Mouse (Mus musculus) brown adipose tissue, adult 24 weeks (tissue): ENCODE results near the gene H2-T22. TPM values are rescaled to one million over a fixed set of nuclear protein-coding genes. Genes with fewer than 3 reads are reported as not detected.
"Not testable (repeated sequence)": the region's sequence is repeated elsewhere in the genome, so short reads cannot be mapped to it uniquely, and the experiment has no call there.

ENCODE experiments used
- H3K27ac ChIP-seq: fragments of 200-500 bp; replicated peaks from 2 replicates; pipeline ENCODE4 v1.5.1; 2012; ENCODE audit warnings: low read depth, mild to moderate bottlenecking, low read length
- H3K4me1 ChIP-seq: fragments of 200-500 bp; 2 replicates; pipeline ENCODE4 v1.6.1; 2012; ENCODE audit warnings: low read length, mixed read lengths; ENCODE audit not compliant: control insufficient read depth, insufficient read depth, insufficient read length
- H3K4me3 ChIP-seq: fragments of 200-500 bp; 2 replicates; pipeline ENCODE4 v1.5.1; 2012; ENCODE audit warnings: low read depth, mild to moderate bottlenecking, low read length, moderate library complexity; ENCODE audit not compliant: insufficient read depth
- polyA plus RNA-seq: library from polyadenylated mRNA; stranded (reverse); fragments of >200 nt; gene quantifications from 2 replicates; pipeline ENCODE4 v1.2.4, GENCODE M21; 2012; ENCODE audit not compliant: missing spikeins, insufficient read depth, insufficient read length

The H2-T22 gene
- 57.5 and 83.0 TPM in 2 replicates for polyA plus RNA-seq

- H3K27ac ChIP-seq = peak within 1 kb of the TSS; percentile 89
- peak within 1 kb of the TSS; percentile 68 for H3K4me3 ChIP-seq
- H3K4me1 ChIP-seq = not testable (repeated sequence)
Measured at GRCm38 (mm10) chr17:36042610-36043169, at the start of gene H2-T22, which contains the start of gene Gm6034. Gene H2-T22, minus strand, starts transcription at chr17:36042747. Gene Gm6034, plus strand, starts transcription at chr17:36042961.

DNA sequence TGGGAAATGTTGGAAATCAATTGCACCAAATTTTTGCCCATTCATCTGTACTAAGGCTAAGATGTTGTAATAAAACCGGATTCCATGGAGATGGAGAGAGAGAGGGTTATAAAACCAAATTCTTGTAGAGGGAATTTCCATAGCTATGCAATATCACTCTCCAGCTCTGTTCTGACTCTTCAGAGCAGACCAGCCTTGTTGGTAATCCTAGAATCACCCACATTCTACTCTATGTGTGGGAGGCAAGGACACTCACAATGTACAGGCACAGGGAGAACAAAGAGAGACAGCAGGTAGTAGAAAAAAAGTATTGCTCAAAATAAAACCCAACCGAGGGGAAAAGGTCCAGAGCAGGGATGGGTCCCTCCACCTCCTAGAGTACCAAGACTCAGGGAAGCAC is 49.4 kb upstream of the H2-T22 start:
- H3K4me3 ChIP-seq, H3K27ac ChIP-seq, H3K4me1 ChIP-seq: not testable (repeated sequence)

DNA sequence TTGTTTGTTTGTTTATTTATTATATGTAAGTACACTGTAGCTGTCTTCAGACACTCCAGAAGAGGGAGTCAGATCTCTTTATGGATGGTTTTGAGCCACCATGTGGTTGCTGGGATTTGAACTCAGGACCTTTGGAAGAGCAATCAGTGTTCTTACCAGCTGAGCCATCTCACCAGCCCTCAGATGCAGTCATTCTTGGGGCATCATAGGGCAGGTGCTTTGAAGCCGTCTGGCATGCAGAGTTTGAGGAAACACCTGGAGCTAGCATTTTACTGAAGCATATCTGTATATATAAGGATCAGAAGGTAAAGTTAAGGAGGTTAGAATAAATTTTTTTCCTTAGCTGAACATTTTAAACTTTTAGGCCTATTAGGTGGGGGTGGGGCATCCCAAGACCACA is 43.4 kb upstream of the H2-T22 start:
- not testable (repeated sequence) for H3K4me1 ChIP-seq, H3K27ac ChIP-seq, H3K4me3 ChIP-seq

DNA sequence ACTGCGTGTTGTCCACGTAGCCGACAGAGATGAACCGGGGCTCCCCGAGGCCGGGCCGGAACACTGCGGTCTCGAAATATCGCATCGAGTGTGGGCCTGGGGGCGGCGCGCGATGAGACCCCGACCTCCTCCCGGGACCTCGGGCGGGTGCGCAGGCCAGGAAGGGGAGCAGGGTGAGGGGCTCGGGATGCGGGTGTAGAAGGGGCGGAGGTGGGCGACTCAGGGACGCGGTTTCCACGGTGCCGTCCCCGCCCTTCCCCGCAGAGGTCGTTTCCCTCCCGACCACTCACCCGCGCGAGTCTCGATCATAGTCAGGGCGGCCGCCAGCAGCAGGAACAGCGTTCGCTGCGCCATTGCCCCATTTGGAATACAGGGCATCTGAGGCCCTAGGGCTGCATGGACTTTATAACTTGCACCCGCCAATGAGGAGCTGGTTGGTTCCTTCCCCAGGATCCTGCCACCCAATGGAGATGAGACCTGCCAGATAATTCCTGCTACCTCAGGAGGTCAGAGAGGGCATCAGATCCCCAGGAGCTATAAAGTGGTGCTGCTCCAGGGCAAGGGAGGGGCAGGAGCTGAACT is 41.4 kb upstream of the H2-T22 start:
- Histone ChIP-seq H3K27ac (no peak overlapping the region), H3K4me3 (peak overlapping the region; percentile 87), H3K4me1 (no peaks in the 10 kb centered on the region; the same call in 1 of the 2 replicates)

DNA sequence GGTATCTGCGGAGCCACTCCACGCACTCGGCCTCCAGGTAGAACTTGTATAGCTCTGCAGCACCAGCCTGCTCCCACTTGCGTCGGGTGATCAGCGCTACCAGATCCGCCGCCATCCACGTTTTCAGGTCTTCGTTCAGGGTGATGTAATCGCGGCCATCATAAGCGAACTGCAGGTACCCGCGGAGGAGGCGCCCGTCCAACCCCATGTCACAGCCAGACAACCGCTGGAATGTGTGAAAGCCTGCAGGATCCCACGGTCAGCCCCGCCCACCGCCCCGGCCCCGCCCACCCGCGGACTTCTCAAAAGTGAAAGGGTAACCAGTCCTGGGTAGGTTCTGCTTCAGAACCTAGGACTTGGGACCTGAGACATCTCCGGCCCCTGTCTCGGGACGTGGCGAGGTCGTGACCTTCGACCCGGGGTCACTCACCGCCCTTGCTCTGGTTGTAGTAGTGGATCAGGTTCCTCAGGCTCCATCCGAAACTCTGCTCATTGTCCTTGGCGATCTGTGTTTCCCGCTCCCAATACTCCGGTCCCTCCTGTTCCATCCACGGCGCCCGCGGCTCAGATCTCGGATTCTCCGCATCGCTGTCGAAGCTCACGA is 40.8 kb upstream of the H2-T22 start:
- no peak overlapping the region for H3K27ac ChIP-seq
- no peaks in the 10 kb centered on the region; the same call in 1 of the 2 replicates for H3K4me1 ChIP-seq
- peak overlapping the region; percentile 87 for H3K4me3 ChIP-seq

- not testable (repeated sequence) for H3K27ac ChIP-seq, H3K4me1 ChIP-seq
- H3K4me3 ChIP-seq = peak overlapping the region; percentile 46; the same call in 1 of the 2 replicates
Measured at GRCm38 (mm10) chr17:36082519-36083232, 40.1 kb upstream of the H2-T22 start.

DNA sequence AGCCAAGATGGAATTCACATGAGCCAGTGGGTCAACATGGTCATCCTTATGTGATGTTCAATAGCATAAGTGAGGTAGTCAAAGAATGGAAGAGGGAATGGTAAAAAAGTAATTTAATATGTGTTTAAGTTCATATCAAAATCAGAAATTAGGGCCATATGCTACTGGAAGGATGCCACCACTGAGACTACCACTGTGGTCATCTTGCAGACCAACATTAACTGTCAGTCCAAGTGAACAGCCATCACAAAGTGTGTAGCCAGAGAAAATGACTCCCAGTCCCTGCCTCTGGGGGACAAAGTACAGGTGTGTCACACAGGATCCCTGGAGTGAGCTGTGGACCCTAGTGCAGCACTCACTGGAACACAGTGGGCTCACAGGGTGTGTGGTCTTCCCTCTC is 39.4 kb upstream of the H2-T22 start:
- H3K4me3 ChIP-seq, H3K27ac ChIP-seq, H3K4me1 ChIP-seq: not testable (repeated sequence)

- no peak overlapping the region for H3K4me3 ChIP-seq
- no peak overlapping the region for H3K27ac ChIP-seq
- no peaks in the 10 kb centered on the region for H3K4me1 ChIP-seq
Measured at GRCm38 (mm10) chr17:36060829-36061228, 18.3 kb upstream of the H2-T22 start.

GRCm38 (mm10) chr17:36058362-36058761 is 15.8 kb upstream of the H2-T22 start, which contains the start of gene Gm11127:
Gene Gm11127, minus strand, starts transcription at chr17:36058371.
- not testable (repeated sequence) for H3K4me1 ChIP-seq, H3K27ac ChIP-seq, H3K4me3 ChIP-seq

GRCm38 (mm10) chr17:36057927-36058326 is 15.4 kb upstream of the H2-T22 start:
- not testable (repeated sequence) for H3K4me3 ChIP-seq, H3K4me1 ChIP-seq, H3K27ac ChIP-seq

GRCm38 (mm10) chr17:36043286-36043685 is 739 bp upstream of the H2-T22 start:
- Histone ChIP-seq H3K4me1 (peaks cover 4% of the 10 kb centered on the region; the same call in 1 of the 2 replicates), H3K4me3 (peak overlapping the region; percentile 68), H3K27ac (peak overlapping the region; percentile 89)

DNA sequence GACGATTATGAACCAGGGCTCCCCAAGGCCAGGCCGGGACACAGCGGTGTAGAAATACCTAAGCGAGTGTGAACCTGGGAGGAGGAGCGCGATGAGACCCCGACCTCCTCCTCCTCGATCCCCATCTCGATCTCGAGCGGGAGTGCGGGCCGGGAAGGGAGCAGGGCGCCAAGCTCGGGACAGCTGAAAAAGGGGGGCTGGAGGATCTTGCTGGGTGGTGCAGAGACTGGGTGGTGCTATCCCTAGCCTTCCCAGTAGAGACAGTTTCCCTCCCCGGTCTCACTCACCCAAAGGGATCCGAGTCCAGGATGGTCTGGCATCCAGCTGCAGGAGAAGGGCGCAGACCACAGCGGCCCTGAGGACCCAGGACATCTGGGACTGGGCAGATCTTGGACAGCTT is 492 bp downstream of the H2-T22 start:
- not testable (repeated sequence) for H3K4me1 ChIP-seq, H3K27ac ChIP-seq
- H3K4me3 ChIP-seq = peak overlapping the region; percentile 60

DNA sequence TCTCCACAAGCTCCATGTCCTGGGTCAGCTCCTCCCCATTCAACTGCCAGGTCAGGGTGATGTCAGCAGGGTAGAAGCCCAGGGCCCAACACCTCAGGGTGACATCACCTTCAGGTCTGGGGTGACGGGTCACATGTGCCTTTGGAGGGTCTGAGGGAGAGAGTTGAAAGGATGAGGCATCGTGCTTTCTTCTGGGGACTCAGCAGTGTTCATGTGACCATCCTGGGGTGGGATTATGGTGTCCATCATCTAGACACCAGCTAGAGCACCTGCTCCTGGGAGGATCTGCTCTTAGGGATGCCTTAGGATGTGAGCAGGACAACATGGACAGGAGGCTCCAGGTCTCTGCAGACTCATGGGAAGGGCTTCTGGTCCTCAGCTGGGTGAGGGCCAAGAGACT is 1.9 kb downstream of the H2-T22 start:
- H3K4me3 ChIP-seq, H3K4me1 ChIP-seq, H3K27ac ChIP-seq: not testable (repeated sequence)

DNA sequence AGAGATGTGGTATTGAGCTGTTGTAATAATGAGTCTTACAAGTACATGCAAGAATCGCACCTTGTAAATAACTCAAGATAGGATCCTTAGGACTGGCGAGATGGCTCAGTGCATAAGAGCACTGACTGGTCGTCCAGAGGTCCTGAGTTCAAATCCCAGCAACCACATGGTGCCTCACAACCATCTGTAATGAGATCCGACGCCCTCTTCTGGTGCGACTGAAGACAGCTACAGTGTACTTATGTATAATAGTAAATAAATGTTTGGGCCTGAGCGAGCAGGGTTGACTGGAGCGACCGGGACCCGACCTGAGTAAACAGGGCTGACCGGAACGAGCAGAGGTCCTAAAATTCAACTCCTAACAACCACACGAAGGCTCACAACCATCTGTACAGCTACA is 6.4 kb downstream of the H2-T22 start:
- H3K4me1 ChIP-seq, H3K4me3 ChIP-seq: not testable (repeated sequence)

DNA sequence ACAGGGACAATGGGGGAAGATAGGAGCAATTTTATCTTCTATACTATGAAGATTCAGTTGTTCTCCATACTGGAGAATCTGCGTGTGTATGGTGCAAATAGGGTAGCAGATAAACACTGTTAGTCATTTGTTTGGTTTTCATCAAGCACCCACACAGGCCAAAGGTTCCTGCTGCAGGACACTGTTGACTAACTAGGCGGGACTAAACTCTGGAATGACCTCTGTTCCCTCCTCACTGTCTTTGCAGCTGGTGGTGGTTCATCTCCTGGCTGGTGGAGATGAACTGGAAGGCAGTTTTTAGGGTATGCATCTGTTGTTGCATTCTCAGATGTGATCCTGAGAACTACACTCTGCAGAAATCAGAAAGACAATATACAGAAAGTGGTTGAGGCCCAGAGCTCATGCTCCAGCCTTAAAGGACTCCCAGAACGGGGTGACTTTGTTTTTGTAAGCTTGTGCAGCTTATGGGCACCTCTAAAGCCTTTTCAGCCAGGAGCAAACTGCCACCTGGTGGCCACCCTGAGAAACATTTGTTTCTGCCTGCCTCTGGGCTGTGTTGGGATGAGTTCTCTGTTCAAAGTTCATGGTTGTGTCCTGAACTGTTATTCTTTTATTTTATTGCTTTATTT is 7.4 kb downstream of the H2-T22 start:
- not testable (repeated sequence) for H3K27ac ChIP-seq, H3K4me1 ChIP-seq, H3K4me3 ChIP-seq

More for the DNA sequence above, 6.4 kb downstream of the H2-T22 start:
- not testable (repeated sequence) for H3K27ac ChIP-seq
